Mouse (Mus musculus) monocyte, adult 2 months (primary cell): ENCODE results near the gene Tdrkh.

Source experiments
- DNase-seq, 2 experiments: peaks; one replicate each; pipeline ENCODE4 v3.0.0; 2022; ENCODE audit warnings: low spot score in 2 of 2, low read depth in 1 of 2

Gene Tdrkh

DNA sequence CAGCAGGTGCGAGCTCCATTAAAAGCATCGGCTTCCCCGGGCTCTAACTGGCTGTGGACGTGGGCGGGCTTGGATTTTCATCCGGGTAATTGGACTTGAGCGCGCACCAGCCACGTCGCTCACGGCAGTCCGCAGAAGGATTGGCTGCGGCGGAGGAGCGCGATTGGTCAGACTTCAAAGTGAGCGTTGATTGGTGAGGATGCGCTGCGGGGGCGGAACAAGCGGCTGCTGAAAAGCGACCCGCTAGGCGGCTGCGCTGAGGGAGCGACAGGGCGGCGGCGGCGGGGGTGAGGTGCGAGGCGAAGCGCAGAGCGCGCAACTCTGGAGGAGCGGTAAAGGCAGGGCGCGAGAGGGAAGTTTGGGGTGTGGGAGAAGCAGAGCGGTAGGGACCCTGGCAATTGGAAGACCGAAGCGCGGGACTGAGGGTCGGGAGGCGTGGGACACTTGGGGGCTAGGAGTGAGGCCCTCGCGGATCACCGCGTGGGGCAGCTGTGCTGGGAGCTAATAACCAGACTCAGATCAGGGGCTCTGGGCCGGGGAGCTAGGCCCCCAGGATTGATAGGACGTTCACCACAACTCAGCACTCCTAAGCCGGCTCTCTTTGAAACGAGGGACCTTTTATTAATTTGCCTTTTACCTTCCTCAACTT is at the start of gene Tdrkh:
Tdrkh (plus strand) TSS at position 243 of the 649 bp plus-strand sequence.
- peak; percentile 69 to 86 for DNase-seq

DNA sequence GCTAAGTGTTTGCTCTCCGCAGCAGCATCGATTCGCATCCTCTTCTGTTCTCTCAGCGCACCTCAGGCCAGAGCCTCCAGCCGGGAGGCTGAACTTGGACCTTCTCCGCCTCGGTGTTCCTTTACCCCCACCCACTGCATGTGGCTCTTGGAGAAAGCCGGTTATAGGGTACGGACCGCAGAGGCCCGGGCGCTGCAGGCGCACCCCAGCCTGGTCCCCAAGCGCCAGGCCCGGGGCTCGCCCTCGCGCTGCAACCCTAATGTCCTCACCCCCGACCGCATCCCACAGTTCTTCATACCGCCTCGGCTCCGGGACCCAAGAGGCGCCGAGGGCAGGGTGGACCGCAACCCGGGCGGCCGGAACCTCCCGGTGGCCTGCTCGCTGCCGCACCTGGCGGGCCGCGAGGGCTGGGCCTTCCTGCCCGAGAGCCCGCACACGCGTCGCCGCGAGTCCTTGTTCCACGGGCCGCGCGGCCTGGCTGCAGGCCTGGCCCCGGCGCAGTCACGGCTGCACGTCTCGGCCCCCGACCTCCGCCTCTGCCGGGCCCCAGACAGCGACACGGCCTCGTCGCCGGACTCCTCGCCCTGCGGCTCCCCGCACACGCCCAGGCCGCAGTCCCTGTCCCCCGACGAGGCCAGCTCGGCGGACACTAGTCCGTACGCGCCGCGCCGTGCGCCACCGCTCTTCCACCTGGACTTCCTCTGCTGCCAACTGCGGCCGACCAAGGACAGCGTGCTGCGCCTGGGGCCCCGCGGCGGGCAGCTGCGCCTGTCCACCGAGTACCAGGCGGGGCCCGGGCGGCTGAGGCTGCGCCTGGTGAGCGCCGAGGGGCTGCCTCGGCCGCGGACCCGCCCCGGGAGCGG is 49.6 kb upstream of the Tdrkh start:
- no peak for DNase-seq

DNA sequence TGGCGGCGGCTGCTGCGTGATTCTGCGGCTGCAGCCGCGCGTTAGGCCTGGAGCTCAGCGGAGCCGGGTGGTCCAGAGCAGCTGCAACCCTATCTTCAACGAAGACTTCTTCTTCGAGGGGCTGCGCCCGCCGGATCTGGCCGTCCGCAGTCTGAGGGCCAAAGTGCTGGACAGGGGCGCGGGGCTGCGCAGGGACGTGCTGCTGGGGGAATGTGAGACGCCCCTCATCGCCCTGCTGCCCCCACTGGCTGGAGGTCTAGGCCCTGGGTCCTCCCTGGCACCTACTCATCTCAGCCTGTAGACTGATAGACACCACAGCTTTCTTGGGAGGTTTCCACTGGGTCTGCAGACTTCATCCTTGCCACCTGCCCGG is 48.9 kb upstream of the Tdrkh start:
- DNase-seq: no peak

DNA sequence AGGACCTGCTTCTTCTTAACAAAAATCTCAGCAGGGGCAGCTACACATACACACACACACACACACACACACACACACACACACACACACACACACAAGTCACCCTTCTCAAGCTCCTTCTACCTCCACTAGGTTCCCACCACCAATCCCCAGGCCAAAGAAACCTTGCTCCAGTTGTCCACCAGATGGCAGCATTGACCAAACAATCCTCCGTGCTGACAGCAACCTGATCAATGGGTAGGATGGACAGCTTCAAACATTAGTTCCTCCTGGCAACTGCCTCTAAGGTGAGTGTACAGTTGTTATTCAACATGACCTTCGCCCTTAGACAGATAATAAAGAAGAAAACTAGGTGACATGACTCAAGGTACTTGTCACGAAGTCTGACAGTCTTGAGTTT is 46.3 kb upstream of the Tdrkh start:
- peak in 1 of 2 experiments; percentile 38 for DNase-seq

DNA sequence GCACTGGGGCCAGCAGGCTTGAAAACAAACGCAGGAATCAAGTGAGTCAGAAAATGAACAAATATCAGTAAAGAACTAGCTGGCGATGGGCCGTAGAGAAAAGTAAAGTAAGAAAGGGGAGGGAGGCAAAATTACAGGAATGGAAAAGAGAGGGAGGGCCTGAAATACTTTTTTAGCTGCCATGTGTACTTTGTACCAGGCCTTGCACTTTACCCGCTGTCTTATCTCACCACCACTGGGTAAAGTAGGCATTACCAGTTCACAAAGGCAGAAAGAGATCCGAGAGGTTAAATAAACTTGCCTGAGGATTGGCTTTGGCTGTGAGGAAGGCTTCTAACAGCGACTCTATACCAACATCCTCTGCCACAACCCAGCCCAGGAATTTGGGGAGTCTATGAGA is 45.6 kb upstream of the Tdrkh start:
- DNase-seq: no peak

DNA sequence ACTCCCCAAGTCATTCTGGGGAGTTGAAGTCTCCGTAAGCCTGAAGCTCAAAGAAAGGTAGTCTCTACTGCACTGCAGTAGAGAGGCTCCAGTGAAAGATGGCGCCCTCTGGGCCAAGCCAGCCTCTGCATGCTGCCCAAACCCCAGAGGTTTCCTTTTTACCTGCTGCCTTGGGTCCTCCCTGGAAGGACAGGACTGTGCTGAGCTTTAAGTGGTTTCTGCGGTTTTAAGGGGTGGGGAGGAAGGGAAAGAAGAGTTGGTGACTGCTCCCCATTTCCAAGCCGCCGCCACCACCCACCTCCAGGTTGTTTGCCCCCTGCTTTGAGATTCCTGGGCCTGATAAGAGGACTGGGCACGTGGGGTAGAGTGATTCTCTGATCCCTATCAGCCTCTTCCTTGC is 44.4 kb upstream of the Tdrkh start:
- DNase-seq: no peak

DNA sequence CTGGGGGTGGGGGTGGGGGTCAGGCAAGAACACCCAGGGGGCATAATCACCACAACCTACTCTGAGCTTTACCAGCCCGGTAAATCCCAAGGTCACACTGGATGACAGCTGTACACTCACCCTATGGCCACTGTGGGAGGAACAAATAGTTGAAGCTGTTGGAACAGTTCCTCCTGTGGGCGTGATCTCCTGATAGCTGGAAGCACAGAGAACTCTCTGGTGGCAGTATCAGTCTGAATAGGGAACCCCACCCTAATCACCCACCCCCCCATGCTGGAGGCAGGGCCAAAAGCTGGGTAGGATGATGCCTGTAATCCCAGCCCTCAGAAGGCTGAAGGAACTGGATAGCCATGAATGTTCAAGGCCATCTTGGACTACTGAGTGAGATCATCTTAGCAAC is 43.4 kb upstream of the Tdrkh start:
- DNase-seq: no peak

DNA sequence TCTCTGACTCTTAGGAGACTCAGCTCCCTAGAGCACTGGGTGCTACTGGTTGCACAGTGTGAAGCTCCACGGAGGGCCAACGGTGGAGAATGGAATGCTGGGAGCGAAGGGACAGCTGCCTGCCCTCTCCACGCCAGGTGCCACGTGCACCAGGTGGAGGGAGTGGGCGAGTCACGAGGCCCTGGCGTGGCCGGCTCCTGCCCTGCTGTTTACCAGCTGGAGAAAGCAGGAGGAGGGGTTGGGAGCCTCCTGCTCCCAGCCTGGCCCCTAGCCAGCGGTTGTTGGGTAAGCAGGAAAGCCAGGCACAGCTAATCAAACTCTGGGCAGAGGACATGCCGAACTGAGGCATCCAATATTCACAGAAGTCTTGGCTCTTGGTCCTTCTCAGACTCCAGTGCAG is 41.4 kb upstream of the Tdrkh start:
- DNase-seq: no peak

DNA sequence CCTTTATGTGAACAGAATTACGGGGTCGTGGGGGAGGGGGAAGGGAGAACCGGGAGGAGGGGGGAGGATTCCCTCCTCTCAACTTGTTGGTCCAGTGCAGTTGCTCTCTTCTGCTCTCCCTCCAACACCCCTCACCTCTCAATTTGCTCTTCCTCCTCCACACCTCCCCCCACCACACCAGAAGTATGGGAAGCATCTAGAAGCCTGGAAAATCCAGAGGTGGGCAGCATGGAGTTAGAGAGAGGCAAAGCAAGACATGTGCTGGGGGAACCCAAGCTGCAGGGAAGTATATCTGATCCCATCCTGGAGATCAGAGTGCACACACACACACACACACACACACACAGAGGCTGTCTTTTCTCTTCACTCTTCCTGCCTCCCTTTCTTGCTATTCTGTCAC is 41.0 kb upstream of the Tdrkh start:
- no peak for DNase-seq

DNA sequence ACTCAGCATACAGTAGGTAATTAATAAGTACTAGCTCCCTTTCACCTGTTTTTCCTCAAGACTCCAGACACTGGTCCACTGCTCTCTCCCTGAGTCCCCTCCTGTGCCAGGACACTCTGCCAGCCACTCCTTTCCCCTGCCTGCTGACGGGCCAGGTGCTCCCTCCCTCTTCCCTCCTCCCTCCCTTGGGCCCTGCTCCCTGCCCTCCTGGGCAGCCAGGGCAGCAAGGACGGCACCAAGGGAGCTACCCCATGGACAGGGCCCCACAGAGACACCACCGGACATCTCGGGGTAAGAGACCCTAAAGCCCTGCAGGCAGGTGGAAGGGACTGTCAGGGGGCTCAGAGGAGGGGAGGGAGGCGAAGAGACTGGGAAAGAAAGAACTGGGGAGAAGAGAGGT is 40.4 kb upstream of the Tdrkh start, which contains the start of gene Rorc:
Rorc (plus strand) TSS at position 154 of the 400 bp plus-strand sequence.
- DNase-seq: no peak

DNA sequence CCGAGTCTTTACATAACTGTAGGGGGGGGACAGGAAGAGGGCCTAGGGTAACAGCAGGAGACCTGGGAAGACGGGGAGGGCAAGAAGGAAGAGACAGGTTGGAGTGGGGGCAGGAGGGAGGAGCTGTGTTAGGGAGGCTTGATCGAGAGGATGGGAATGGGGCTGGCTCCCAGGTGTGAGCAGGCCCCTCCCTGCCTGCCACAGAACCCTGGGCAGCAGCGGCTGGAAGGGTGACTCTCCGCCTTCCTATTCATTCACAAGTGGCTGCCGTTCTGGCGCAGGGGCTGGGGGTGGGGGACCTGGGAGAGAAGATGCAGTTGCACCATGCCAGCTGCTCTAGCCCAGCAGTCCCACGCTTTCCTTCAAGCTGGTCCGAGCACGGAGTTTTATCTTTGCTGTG is 40.0 kb upstream of the Tdrkh start:
- DNase-seq: no peak

DNA sequence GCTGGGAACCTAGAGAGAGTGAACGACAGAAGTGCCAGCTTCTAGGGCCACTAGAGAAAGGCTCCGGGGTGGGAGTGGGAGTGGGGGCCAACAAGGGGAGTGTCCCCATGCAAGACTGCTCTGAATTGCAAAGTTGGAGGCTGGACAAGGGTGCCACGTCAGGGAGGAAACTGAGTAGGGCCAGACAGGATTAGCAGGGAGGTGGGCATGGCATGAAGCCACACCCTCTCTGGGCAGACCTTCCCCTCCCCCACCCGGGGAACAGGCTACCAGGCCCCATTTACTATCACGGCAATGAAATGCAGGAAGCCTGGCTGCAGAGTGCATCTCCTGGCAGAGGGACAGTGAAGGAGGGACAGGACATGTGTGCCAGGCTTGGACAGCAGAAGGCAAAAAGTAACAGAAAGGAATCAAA is 39.5 kb upstream of the Tdrkh start:
- no peak for DNase-seq

DNA sequence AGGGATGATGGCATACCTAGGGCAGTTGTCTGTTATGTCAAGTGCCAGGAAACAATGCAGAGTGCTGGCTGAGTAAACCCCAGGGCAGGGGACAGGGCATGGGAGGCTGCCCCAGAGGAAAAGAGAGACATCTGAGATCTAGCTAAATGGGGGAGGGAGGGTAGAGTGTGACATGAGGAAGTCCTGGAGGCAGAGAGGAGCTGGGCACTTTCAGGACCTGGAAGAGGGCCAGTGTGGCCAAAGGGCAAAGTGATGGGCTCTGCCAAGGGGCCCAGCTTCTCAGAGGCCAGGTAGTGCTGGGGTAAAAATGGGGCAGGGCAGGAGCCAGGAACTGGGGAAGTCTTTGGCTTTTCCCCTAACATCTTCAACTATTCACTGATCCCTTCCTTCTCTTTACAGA is 38.4 kb upstream of the Tdrkh start:
- no peak for DNase-seq

DNA sequence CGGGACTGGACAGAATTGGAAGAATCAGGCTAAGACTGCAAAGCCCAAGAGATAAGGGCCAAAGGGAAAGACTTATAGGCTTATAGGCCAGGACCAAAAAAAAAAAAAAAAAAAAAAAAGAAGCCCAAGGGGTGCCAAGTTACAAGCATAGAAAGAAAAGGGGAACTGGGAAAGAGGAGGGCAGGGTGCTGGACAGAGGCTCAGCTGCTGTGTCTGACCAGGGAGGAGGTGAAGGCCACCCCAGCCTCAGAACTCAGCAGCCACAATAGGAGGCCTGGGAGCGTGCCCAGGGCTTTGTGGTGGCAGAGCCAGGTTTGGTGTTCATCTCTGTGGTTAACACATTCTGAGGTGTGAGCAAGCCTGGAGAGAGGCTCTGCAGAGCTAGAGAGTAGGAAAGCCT is 37.9 kb upstream of the Tdrkh start:
- no peak for DNase-seq

DNA sequence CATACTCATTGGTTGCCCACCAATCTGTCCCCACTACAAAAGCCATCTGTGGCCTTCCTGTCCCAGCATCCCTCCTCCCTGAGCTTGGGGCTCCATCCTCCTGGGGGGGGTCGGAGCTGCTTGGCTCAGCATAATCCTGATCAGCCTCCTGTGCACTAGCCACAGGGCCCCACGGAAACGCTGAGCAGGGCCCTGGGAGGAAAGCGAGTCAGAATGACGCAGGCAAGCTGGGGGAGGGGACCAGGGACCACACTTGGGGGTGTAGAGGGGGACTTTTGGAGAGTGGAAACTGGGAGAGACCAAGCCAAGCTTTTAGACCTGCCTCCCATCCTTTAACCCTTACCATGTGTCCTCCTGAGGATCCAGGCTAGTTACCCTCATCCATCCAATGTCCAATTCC is 37.2 kb upstream of the Tdrkh start:
- DNase-seq: no peak

DNA sequence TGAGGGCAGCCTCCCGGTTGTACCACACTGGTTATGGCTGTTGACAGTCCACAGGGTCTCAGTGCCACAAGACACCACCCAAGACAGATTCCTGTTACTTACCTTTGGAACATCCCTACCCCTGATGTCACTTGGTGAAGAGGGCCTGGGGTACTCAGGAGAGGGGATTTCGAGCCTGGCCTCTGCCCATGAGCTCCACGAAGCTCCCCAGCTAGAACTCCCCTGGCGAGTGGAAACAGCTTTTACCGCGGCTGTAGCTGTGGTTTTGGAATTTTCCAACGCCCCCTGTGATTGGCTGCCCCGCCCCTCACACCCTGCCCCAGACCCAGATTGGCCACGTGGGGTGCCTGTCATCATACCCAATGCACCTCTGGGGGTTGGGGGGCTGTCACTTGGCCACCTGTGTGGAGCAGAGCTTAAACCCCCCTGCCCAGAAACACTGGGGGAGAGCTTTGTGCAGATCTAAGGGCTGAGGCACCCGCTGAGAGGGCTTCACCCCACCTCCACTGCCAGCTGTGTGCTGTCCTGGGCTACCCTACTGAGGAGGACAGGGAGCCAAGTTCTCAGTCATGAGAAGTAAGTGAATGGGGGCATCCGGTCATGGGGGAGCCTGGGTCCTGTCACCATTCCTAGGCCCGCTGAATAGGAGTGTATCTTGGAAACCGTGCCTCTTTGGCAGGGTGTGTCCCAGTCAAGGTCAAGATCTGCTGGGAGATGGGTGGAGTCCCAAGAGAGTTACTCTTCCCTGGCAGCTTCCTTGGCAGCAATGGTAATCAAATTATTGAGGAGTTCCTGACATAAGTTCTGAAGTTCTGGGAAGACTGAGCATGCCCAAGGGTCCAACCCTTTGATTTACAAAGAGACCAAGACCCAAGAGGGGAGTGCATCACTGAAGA is 35.8 kb upstream of the Tdrkh start:
- DNase-seq: no peak

DNA sequence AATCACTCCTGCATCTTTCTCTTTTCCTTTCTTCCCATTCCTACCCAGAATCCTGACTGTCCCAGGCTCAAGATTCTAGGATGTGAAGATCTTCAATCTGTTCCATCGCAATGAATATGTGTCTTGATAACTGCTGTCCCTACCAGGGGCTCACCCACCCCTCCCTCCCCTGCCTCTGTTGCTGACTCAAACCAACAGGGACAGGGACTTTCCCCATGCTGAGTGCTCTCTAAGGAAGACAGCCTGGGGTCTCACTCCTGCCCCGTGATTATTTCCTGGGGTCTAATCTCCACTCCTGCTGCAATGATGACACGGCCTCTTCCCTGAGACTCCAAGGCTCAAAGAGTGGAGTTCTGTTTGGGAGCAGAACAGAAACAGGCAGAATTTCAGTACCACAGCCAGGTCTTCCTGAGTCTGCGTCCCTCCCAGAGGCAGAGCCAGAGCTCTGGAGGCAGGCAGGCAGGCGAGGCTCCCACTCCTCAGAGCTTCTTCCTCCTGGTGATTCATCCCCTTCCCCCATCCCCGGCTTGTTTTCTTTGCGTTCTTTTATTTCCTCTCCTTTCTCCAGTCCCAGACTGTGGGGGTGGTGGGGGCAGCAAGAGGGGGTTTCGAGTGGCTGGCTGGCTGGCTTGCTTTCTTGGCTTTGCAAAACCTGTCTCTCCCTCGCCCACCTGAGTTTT is 33.1 kb upstream of the Tdrkh start:
- no peak for DNase-seq

DNA sequence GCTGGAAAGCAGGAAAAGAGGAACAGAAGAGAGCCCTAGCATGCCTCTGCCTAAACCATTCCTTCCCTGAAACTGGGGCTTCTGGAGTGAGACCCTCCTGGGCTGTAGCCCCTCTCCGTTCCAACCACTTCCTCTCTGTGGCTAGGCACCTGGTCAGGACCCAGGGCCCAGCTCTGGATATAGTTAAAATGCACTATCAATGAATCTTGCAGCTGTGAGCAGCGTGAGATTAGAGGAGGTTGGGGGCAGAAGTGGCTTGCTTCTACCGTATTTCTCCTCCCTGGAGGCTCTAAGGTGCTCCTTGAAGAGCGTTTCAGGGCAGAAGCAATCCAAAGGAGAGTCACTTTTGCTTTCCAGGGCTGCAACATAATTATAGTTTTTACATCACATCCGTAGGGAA is 30.8 kb upstream of the Tdrkh start:
- no peak for DNase-seq

DNA sequence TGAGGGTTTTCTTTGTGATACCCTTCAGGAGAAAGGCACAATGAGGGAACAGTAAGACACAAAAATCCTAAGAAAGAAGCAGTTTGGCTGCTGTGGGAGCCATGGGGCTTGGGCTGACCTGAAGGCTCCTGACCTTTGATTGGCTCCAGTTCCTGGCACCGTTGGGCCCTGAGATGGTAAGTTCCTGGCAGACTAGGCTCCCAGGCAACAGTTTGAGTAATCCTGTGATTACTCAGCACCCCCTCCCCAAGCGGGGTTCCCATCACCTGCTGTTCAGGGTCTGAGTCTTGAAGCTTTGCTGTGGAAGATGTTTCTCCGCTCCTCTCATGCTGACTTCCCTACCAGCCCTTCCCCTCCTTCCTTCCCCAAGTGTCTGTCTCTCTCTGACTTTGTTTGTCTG is 29.6 kb upstream of the Tdrkh start:
- no peak for DNase-seq

DNA sequence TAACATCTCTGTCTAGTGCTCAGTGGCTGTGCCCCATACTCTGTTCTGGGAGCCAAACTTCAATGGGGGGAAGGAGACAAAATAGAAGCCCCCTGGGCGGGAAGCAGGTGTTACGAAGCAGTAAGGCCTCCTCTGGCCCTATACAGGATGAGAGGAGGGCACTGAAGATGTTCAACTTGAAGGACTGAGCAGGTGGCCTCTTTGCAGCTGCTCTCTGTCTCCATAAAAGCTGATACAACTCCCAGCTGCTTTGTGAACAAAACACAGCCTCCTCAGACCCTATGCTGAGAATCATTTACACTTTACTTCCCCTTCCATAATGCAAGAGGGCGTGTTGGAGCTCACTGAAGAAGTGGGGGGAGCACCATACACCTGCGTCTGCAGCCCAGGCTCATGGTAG is 26.4 kb upstream of the Tdrkh start:
- DNase-seq: no peak

DNA sequence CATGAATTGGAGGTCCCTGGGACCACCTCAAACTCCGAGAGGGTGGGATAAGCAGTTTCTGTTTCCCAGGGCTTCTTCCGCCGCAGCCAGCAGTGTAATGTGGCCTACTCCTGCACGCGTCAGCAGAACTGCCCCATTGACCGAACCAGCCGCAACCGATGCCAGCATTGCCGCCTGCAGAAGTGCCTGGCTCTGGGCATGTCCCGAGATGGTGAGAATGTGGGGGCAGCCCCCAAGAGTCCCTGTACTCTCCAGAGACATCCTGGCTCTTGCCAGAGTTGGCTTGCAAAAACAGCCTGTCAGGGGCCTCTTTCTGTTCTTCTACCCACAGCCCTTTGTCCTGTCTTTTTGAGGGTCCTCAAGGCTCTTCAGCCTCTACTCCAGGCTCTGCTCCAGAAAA is 25.7 kb upstream of the Tdrkh start:
- DNase-seq: no peak
